Mouse (Mus musculus) cerebellum, adult 11 months (tissue): ENCODE measurements around the gene Mrpl23.
A peak's percentile ranks its signal among the peaks of the same experiment; 100 is the strongest.

Source experiments
- DNase-seq: peaks from one replicate; pipeline ENCODE4 v3.0.0; 2022

Mrpl23 gene

DNA sequence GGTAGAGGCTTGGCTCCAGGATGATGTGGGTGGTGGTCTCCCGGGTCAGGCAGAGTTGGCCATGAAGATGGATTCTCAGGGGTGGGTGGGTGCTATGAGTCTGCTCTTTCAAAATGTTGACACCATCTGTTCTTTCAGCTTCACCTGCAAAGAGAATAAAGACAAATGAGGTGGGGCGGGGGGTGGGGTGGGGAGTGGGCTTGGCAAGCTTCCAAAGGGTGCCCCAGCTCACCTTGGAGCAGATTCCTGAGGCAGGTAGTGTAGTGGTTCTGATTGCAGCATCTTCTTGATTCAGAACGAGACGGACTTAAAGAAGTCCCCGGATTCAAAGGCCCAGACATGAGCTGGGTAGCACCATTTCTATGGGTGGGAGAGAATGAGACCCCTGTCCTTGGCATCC is 43.5 kb downstream of the Mrpl23 start:
- no peak for DNase-seq

GRCm38 (mm10) chr7:142576472-142577326 is 44.2 kb downstream of the Mrpl23 start:
- no peak for DNase-seq

DNA sequence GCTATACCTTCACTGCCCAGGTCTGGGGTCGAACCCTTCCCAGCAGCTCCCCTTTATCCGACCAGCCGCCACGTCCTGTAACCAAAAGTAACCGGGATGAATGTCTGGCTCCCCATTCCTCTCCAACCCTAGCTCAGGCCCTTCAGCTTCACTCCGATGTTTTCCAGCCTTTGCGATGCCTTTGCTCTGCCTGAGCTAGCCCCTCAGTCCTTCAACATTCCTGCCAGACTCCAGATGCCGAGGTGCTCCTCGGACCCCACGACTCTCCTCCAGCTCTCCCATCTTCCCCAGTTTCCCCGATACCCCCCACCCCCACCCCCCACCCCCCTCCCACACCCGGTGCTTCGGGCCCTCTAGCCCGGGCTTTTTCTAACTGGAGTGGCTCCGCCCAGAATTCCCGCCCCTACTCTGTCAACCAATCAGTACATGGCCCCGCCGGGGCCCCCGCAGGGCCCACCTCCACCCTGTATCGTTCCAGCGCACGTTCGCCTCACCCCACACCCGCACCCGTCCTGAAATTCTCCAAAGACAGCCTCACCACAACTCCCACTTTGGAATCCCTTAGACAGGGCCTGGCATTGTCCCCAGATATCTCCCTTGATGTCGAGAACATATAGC is 45.4 kb downstream of the Mrpl23 start:
- DNase-seq = no peak

DNA sequence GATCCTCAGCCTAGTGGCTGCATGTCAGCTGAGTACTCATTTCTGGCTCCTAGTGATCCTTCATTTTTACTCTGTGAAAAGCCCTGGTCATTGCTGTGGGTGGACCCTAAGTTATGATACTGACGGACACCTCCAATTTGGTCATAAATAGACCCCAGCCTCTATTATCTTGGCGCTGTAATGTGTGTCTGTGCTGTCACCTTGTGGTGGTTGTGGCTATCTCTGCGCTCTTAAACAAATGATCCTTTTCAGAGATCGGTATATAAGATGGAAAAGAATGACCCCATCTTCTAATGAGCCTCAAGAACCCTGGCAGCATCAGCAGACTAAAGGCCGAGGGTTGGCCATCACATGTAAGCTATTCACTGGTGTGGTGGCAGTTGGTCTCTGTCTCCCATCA is 46.6 kb downstream of the Mrpl23 start:
- no peak for DNase-seq

DNA sequence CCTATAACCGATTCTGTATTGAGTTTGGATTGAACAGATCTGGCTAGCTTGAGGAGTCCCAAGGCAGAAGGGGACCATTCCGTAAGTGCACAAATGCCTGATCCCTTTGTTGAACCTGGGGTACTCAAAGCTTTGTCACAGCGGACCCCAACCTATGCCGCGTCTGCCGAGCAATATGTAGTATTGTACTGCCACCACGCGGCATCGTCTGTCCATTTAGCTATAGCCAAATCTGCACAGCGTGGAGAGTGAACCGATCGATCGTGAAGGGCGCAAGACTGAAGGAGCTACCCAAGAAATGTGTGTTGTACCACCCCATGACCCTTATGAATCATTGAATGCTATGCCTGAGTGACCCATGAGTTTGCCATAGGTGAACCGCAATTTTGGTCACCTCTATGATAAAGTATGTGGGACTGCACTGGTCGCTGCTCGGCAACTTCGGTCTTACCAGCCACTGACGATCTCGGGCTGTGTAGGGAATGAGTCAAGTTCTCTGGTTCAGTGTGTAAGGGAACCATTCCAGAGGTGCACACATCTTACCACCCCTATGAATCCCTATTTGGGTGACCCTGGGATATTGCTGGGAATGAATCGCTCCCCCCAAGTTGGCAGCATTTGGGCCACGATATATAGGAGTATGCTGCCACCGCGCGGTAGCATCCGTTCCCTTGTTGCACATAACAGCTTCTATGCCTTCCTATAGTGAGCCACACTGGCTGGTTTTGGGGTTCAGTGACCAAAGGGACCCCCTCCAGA is 47.8 kb downstream of the Mrpl23 start:
- DNase-seq = peak; percentile 74

GRCm38 (mm10) chr7:142581186-142581585 is 48.7 kb downstream of the Mrpl23 start:
- DNase-seq = no peak

GRCm38 (mm10) chr7:142581656-142582228 is 49.3 kb downstream of the Mrpl23 start:
- DNase-seq = peak; percentile 58

DNA sequence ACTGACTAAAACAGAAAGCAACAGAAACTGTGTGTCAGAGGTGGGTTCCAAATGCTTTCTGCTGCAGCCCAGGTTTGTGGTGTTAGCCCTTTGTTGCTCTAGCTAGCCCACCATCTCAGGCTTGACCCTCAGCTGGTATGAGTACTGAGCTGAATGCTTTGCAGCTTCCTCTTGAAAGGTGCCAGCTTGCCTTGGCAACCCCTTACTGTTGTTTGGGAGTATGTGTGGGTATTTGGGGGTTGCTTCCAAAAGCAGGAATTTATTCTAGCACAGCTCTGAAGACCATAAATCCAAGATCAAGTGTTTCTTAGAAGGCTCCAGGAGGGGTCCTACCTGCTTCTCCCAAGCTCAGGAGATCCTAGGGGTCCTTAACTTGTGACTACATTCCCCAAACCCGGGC is 52.4 kb downstream of the Mrpl23 start:
- no peak for DNase-seq

DNA sequence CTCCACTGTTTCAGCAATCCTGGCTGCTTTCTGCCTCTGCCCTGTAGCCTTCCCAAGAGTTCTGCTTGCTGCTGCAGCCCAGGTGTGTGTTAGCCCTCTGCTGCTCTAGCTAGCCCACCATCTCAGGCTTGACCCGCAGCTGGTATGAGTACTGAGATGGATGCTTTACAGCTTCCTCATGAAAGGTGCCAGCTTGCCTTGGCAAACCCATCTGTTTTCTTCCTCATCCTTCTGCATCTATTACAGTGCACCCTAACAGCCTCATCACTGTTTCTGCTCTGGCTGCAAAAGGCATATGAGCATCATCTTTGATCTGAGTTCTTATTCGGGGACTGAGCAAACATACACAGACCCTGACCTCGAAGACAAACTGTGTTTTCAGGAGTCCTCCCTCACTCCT is 53.4 kb downstream of the Mrpl23 start:
- no peak for DNase-seq

GRCm38 (mm10) chr7:142588282-142588941 is 55.9 kb downstream of the Mrpl23 start:
- DNase-seq = no peak
